Mouse (Mus musculus) intestine, embryonic 16.5 days (tissue): Measurements from ENCODE around the gene Gm45717. TPM values are rescaled to one million over a fixed set of nuclear protein-coding genes. Genes with fewer than 3 reads are reported as not detected.

Source experiments
- ATAC-seq: fragments of 200-750 bp; cut with Nextera tagmentation; 2 replicates; pipeline ENCODE4 v1.8.0; 2017; ENCODE audit warnings: moderate TSS enrichment, moderate library complexity
- H3K27ac ChIP-seq: fragments of 300-500 bp; sonication (generic); 2 replicates; pipeline ENCODE4 v1.5.1; 2014; ENCODE audit warnings: mild to moderate bottlenecking, low read length
- H3K27me3 ChIP-seq: fragments of 300-500 bp; sonication (generic); replicated peaks from 2 replicates; pipeline ENCODE4 v1.6.1; 2014; ENCODE audit warnings: low read length, control low read depth, mixed read lengths; ENCODE audit not compliant: control insufficient read depth, insufficient read depth
- H3K36me3 ChIP-seq: fragments of 300-500 bp; sonication (generic); 2 replicates; pipeline ENCODE4 v1.6.1; 2014; ENCODE audit warnings: low read length, control low read depth; ENCODE audit not compliant: control insufficient read depth, insufficient read depth
- H3K4me1 ChIP-seq: fragments of 300-500 bp; sonication (generic); 2 replicates; pipeline ENCODE4 v1.6.1; 2014; ENCODE audit warnings: low read length, control low read depth, mixed read lengths; ENCODE audit not compliant: control insufficient read depth, insufficient read depth
- H3K4me2 ChIP-seq: fragments of 300-500 bp; sonication (generic); 2 replicates; pipeline ENCODE4 v1.6.1; 2014; ENCODE audit warnings: low read depth, low read length, control low read depth
- H3K4me3 ChIP-seq: fragments of 300-500 bp; sonication (generic); 2 replicates; pipeline ENCODE4 v1.5.1; 2014; ENCODE audit warnings: mild to moderate bottlenecking, low read length
- H3K9ac ChIP-seq: fragments of 300-500 bp; sonication (generic); 2 replicates; pipeline ENCODE4 v1.6.1; 2014; ENCODE audit warnings: low read depth, low read length
- H3K9me3 ChIP-seq: fragments of 300-500 bp; sonication (generic); 2 replicates; pipeline ENCODE4 v1.6.1; 2016; ENCODE audit warnings: low read length, control low read depth; ENCODE audit not compliant: control insufficient read depth
- WGBS: fragments of 180-500 bp; shearing (Covaris S2); extraction: QIAGEN DNeasy Blood & Tissue Kit; methylation state at CpG from one replicate; pipeline ENCODE4 v1.1.7; 2014; 5-methylcytosine and 5-hydroxymethylcytosine counted together
- polyA plus RNA-seq: library from polyadenylated mRNA; unstranded; fragments of >200 nt; fragmentation: Nextera tagmentation; extraction: Ambion mirVana; gene quantifications from 2 replicates; pipeline ENCODE4 v1.2.1, GENCODE M21; 2015

Gene Gm45717
- polyA plus RNA-seq, 1 experiment from 2014 or later: not detected

DNA sequence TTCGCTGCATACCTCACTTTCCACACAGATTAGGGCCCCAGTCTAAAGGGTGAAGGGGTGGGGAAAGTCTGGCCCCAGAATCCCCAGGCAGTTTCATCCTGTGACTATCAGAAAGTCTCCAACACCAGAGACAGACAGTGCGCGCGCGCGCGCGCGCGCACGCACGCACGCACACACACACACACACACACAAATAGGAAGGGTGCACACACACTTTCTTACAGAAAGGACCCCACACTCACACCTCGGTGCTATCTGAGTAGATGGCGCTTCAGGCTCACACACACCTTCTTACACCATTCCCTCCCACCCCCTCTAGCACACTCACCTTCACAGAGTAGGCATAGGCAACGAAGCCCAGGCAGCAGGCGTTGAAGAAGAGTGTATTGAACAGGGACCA is 395 bp downstream of the Gm45717 start:
- Histone ChIP-seq H3K27ac (peak overlapping the region; percentile 97), H3K4me2 (peak overlapping the region; percentile 90), H3K4me1 (peaks cover 46% of the 10 kb centered on the region), H3K27me3 (no peaks in the 10 kb centered on the region), H3K36me3 (no peaks in the 10 kb centered on the region), H3K4me3 (peak overlapping the region; percentile 63), H3K9me3 (no peaks in the 10 kb centered on the region), H3K9ac (peak overlapping the region; percentile 77)
- WGBS: 4% methylated on average over 17 of the region's 17 CpGs
- peak; percentile 43 for ATAC-seq

DNA sequence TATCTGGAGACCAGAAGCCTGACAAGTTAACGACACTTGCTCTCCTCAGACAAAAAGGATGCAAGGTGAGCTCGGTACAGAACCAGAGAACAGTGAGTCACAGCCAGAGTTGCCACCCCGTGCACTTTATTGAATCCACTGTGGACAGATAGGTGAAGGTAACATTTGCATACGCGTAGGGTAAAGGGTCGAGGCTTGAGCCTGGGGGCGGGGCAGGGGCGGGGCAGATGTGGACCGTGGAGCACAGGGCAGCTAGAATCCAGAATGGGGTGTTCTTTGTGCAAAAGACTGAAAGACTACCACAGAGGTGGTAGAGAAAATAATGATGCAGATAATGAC is 1.0 kb downstream of the Gm45717 start:
- Histone ChIP-seq H3K27ac (peak overlapping the region; percentile 97), H3K27me3 (no peaks in the 10 kb centered on the region), H3K36me3 (0 out of 2 replicates have a peak, but pooled peaks cover 3% of the 10 kb centered on the region), H3K9me3 (no peaks in the 10 kb centered on the region), H3K4me1 (peaks cover 48% of the 10 kb centered on the region), H3K9ac (peak overlapping the region; percentile 77), H3K4me3 (peak overlapping the region; percentile 63), H3K4me2 (peak overlapping the region; percentile 90)
- ATAC-seq: peak; percentile 36
- 4% methylated on average over 9 of the region's 9 CpGs for WGBS

DNA sequence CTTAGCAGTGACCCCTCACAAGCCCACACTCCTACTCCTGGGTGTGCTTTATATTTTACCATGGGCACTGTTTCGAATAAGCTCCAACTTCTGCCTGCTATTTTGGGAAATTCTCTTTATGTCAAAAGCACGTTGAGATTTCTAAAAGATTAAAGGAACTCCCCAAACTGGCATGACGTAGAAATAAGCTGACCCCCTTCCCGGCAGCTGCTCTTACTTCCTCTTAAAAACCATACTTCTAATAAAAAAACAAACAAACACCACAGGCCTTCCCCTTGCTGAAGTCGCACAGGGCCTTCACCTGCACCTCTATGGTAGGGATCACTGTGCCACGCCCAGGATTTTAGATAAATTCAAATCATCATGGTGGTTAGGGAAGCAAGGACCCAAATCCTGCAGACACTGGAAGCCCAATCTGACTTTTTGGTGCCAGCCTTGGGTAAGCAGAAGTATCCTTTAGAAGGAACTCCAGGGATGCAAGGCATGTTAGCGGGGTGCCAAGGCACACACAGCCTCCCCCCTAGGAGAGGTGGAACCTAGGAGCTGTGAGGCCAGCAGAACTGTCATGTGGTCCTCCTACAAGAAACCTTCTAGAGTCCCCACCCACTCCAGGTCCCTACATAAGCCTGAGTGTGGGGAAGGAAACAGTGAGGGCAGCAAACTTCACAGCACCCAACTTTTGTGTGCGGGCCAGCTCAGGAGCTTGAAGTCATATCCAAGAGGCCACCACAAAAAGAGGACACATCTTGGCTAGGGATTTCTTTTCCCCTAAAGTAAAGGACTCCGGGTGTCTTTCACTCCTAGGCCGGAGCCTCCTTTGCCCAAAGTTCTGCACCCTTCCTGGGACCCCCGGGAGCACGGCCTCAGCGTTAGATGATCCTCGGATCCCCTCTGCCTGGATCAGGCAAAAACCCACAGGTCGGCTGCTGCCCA is 1.7 kb downstream of the Gm45717 start:
- Histone ChIP-seq H3K9me3 (no peaks in the 10 kb centered on the region), H3K27ac (peak overlapping the region; percentile 51), H3K27me3 (no peaks in the 10 kb centered on the region), H3K36me3 (0 out of 2 replicates have a peak, but pooled peaks cover 6% of the 10 kb centered on the region), H3K4me3 (peak overlapping the region; percentile 63), H3K4me1 (peaks cover 52% of the 10 kb centered on the region), H3K9ac (peak overlapping the region; percentile 77), H3K4me2 (peak overlapping the region; percentile 90)
- 45% methylated on average over 15 of the region's 15 CpGs for WGBS
- ATAC-seq: no peak

DNA sequence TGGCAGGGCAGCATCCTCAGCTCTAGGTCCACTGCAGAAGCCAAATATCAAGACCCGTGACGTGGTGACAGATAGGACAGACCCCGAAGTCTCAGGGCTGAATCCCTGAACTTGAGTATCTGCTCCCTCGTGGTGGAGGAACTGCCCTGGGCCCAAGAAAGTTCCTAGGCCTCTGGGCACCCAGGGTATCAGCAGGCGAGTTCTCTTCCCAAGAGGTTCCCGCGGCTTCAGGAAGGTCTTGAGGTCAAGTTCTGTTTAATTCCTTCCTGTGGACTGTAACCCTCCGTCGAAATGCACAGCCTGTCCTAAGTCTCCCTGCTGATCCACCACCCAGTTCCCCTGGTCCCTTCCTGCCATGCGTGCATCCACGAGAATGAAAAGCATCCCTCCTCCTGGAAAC is 2.6 kb downstream of the Gm45717 start:
- peak overlapping the region; percentile 90 for H3K4me2 ChIP-seq
- H3K9me3 ChIP-seq: no peaks in the 10 kb centered on the region
- H3K4me3 ChIP-seq: peak overlapping the region; percentile 63; the same call in 1 of the 2 replicates
- no peak overlapping the region for H3K9ac ChIP-seq
- H3K27ac ChIP-seq: no peak overlapping the region
- H3K4me1 ChIP-seq: peaks cover 52% of the 10 kb centered on the region
- peaks cover 9% of the 10 kb centered on the region for H3K36me3 ChIP-seq
- ATAC-seq: no peak
- no peaks in the 10 kb centered on the region for H3K27me3 ChIP-seq
- 64% methylated on average over 11 of the region's 11 CpGs for WGBS

DNA sequence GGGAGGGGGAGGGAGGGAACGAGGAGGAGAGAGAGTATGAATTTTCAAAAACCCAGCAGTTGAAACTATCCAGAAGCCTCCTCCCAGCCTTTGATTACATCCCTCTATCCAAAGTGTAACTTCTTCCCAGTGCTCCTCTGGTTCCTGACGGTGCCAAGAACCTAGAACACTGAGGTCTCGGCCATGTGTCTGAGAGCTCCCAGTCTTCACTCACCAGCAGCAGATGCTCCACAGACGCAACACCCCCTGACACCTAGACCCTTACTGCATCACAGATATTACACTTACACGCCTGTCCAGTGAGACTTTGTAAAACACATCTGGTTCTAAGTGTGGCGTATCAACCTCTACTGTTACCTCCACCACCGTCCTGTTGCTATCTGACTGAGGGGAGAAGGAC is 3.3 kb downstream of the Gm45717 start:
- H3K4me2 ChIP-seq: no peak overlapping the region
- 64% methylated on average over 7 of the region's 7 CpGs for WGBS
- H3K4me1 ChIP-seq: peaks cover 52% of the 10 kb centered on the region
- no peak overlapping the region for H3K9ac ChIP-seq
- no peak overlapping the region for H3K4me3 ChIP-seq
- ATAC-seq: no peak
- no peaks in the 10 kb centered on the region for H3K27me3 ChIP-seq
- H3K9me3 ChIP-seq: no peaks in the 10 kb centered on the region
- peaks cover 15% of the 10 kb centered on the region for H3K36me3 ChIP-seq
- H3K27ac ChIP-seq: no peak overlapping the region

DNA sequence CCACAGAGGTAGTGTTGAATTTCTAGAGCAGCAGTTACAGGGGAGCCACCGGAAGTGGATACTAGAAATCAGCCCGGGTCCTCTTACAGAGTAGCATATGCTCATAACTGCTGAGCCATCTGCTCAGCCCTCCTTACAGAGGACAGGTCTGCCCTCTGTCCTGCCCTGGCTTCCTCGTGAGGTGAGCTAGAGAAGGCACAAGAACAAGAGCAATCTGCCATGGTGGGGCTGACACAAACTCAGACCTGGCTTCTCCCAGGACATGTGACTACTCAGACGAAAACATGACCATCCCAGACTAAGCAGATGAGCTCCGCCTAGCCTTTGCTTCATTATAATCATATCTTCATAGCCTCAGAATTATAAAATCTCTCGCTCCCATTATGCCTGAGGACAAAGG is 4.0 kb downstream of the Gm45717 start:
- peaks cover 15% of the 10 kb centered on the region for H3K36me3 ChIP-seq
- no peak overlapping the region for H3K4me3 ChIP-seq
- no peak overlapping the region for H3K27ac ChIP-seq
- H3K9me3 ChIP-seq: no peaks in the 10 kb centered on the region
- WGBS: 67% methylated on average over 6 of the region's 6 CpGs
- H3K27me3 ChIP-seq: no peaks in the 10 kb centered on the region
- H3K4me2 ChIP-seq: no peak overlapping the region
- peaks cover 47% of the 10 kb centered on the region for H3K4me1 ChIP-seq
- ATAC-seq: no peak
- no peak overlapping the region for H3K9ac ChIP-seq

DNA sequence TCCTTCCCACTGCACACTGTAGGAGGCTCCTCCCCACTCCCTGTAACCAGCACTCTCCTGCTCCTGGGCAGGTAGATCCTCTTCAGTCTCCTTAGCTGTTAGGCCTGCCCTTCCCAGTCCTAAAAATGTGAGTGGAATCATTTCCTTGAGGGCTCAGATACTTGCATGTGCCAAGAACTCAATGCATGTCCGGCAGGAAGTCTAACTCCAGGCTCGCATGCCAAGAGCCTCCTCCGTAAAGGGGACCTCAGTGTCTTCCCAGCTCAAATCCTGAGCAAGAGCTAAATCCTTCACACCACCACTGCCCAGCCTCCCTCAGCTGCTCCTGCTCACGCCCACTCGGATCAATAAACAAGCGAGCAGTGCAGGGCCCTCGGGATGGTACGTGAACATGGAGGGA is 4.7 kb downstream of the Gm45717 start:
- peaks cover 40% of the 10 kb centered on the region for H3K4me1 ChIP-seq
- H3K27me3 ChIP-seq: no peaks in the 10 kb centered on the region
- H3K4me2 ChIP-seq: no peak overlapping the region; the same call in 1 of the 2 replicates
- WGBS: 29% methylated on average over 8 of the region's 8 CpGs
- H3K9me3 ChIP-seq: no peaks in the 10 kb centered on the region
- ATAC-seq: no peak
- H3K36me3 ChIP-seq: peaks cover 16% of the 10 kb centered on the region
- peak overlapping the region; percentile 54; the same call in 1 of the 2 replicates for H3K9ac ChIP-seq
- peak overlapping the region; percentile 68 for H3K27ac ChIP-seq
- no peak overlapping the region for H3K4me3 ChIP-seq

DNA sequence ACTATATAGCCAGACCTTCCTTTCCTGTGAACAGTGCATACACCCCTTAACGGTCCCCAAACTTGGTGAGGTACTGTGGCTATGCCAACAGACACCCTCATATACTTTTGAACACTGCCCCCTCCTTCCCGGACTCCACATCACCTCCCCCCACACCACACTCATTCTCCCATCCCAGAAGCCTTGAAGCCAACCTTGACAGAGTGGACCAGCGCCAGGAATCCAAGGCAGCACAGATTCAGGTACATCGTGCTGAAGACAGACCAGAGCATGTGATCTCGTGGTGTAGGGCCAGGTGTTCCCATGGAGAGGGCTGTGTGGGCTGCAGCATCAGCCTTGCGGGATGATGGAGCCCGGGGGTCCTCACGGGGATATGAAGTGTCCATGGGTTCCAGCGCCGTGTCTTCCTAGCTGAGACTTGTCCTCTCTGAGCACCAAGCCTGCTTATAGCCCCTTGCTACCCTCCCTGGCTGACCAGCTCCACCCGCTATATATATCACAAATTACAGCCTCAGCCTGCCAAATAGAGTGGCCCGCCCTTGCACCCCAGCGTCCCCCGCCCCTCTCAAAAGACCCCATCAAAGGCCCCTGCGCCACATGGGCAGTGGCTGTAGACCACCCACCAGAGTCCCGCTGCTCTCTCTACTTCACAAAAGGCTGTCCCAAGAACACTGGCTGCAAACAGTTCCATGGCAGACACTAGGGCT is 5.8 kb downstream of the Gm45717 start, which contains the start of gene Ifitm5:
Gene Ifitm5 (minus strand): TSS at position 468 of the 707 bp plus-strand sequence.
- Histone ChIP-seq H3K27me3 (no peaks in the 10 kb centered on the region), H3K4me1 (peaks cover 40% of the 10 kb centered on the region), H3K4me2 (no peak within 1 kb of the TSS; the same call in 1 of the 2 replicates), H3K36me3 (peaks cover 25% of the 10 kb centered on the region), H3K9ac (peak within 1 kb of the TSS; percentile 54; the same call in 1 of the 2 replicates), H3K4me3 (no peak within 1 kb of the TSS), H3K27ac (peak within 1 kb of the TSS; percentile 68), H3K9me3 (no peaks in the 10 kb centered on the region)
- ATAC-seq: no peak
- 78% methylated on average over 16 of the region's 16 CpGs for WGBS

DNA sequence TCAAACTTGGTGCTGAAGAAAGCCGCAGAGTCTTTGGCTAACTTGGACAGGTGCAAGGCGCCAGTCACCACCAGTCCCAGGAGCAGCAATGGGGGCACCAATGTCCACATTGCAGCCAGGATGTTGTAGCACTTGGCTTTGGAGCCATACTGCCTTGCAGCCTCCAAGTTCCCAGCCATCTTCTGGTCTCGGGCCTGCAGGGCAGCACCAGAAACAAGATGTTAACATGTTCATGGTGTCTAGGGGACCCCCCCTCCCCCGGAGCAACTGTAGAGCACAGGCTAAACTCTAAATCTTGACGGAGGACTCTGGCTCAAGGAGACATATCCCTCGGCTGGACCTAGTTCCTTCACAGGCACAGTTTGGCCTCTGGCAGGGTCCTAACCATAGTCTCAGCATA is 6.5 kb downstream of the Gm45717 start:
- H3K9me3 ChIP-seq: no peaks in the 10 kb centered on the region
- no peak overlapping the region for H3K4me2 ChIP-seq
- H3K4me3 ChIP-seq: no peak overlapping the region
- peaks cover 37% of the 10 kb centered on the region for H3K4me1 ChIP-seq
- H3K9ac ChIP-seq: no peak overlapping the region
- peaks cover 26% of the 10 kb centered on the region for H3K36me3 ChIP-seq
- H3K27me3 ChIP-seq: no peaks in the 10 kb centered on the region
- ATAC-seq: no peak
- 87% methylated on average over 6 of the region's 6 CpGs for WGBS
- no peak overlapping the region for H3K27ac ChIP-seq
